Mouse (Mus musculus): ENCODE measurements around the gene Cbx7. TPM values are rescaled to one million over a fixed set of nuclear protein-coding genes. Genes with fewer than 3 reads are reported as not detected.

Gene Cbx7
- total RNA-seq, 2 experiments from 2014 or later, result 18.9 to 19.6 TPM

DNA sequence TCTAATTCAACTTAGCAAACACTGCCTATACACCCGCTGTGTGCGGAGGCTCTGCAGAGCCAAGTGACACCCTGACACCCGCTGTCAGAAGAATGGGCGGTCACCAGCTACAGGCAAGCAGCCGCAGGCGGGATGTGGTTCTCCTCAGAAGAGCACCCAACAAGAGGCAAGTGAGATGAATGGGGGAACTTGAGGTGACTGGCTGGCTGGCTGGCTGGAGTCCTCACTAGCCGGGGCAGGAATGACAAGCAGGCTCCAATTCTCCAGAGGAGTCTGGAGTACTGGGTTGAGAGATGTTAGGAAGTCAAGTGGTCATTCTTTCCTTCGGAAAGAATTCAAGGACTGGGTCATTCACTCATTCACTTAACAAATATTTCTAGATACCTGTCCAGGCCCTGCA lies 14.4 kb downstream of the Cbx7 start:
- Histone ChIP-seq H3K27ac (no peak overlapping the region), H3K4me3 (no peak overlapping the region)
- DNase-seq, result no peak
- intact Hi-C loops (cut with DNase I), result no loop called here
- no peak for TF ChIP-seq CTCF (IDR thresholded peaks at IDR 0.05)

- no peak overlapping the region for H3K4me3 ChIP-seq
- DNase-seq, result peak; percentile 27
- H3K27ac ChIP-seq, result peak overlapping the region; percentile 87
- TF ChIP-seq CTCF (IDR thresholded peaks at IDR 0.05), result no peak
- intact Hi-C loops (cut with DNase I), result no loop called here
These were observed 17.4 kb downstream of the Cbx7 start for GRCm38 (mm10) chr15:79953470-79953869.

DNA sequence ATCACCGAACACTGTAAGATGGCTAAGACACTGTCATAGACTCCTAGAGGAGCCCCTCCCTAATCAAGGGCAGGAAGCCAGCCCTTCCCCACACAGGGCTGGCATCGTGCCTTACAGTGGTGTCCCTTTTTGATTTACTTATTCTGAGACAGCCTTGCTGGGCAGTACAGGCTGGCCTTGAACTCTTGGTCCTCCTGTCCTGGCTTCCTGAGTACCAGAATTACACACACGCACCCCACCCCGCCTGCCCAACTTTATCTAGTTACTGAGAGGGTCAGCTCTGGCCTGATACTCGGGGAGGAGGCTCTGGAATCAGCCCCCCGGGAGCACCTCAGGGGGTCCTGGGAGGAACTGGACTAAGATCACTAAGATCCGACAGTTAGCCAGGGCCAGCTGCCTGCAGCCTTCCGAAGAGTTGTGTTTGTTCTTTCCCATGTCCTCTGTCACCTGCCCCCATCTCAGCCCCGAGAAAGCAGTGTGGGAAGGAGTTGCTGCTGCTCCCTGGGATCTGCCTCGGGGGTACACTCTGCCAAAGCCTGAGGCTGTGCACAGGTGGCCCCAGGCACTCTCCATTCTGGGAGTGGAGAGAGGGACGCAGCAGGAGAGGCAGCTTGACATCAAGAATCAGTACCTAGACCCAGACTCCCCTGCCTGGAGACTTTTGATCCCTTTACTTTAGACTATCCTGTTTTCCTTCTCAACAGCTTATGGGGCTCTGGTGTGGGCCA lies 18.3 kb downstream of the Cbx7 start:
- Histone ChIP-seq H3K4me3 (no peak overlapping the region), H3K27ac (peak overlapping the region; percentile 87)
- TF ChIP-seq CTCF (IDR thresholded peaks at IDR 0.05), result no peak
- intact Hi-C loops (cut with DNase I), result no loop called here
- DNase-seq, result peak; percentile 38

DNA sequence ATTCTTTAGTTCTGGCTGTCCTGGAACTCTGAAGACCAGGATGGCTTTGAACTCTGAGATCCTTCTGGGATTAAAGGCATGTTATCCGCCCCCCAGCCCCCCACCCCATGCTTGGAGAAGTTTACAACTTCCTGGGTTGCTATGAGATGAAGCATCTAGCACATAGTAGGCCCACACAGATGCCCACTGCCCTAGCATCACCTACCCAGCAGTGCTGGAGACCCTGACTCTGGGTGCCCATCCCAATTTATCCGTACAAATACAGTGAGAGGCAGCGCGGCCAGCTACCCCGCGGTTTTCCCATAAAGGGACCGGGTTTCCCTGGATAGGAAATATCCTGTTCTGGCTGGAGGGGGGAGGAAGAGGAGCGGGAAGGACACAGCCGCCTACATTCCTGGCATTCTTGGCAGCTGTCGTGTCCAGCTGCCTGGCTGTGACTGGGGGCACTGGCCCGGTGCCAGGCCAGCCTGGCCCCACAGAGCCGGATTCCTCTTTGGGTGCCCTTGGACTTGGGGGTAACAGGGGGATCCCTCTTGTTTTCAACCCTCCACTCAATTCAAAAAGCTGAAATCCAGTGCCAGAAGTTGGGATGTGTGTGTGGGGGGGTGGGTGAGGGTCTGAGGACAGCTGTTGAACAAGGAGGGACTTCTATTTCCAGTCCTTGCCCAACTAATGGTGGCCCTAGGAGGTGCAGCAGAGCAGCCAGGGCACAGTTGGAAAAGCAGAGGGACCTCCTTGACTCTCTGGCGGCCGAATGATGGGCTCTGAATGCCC lies 19.0 kb downstream of the Cbx7 start:
- intact Hi-C loops (cut with DNase I), result loop anchor here (1.0 kb wide), 1 partner anchor 98 kb away; no protein-coding TSS in a partner anchor
- peak; percentile 60 for DNase-seq
- TF ChIP-seq CTCF (IDR thresholded peaks at IDR 0.05), result no peak
- peak overlapping the region; percentile 87 for H3K27ac ChIP-seq
- H3K4me3 ChIP-seq, result peak overlapping the region; percentile 32; the same call in 1 of the 2 replicates

- no peak for TF ChIP-seq CTCF (IDR thresholded peaks at IDR 0.05)
- H3K27ac ChIP-seq, result peak overlapping the region; percentile 87
- DNase-seq, result peak; percentile 17
- intact Hi-C loops (cut with DNase I), result loop anchor here (1.0 kb wide), 1 partner anchor 99 kb away; no protein-coding TSS in a partner anchor
- peak overlapping the region; percentile 32; the same call in 1 of the 2 replicates for H3K4me3 ChIP-seq
These were observed 19.7 kb downstream of the Cbx7 start for GRCm38 (mm10) chr15:79951226-79951625.

DNA sequence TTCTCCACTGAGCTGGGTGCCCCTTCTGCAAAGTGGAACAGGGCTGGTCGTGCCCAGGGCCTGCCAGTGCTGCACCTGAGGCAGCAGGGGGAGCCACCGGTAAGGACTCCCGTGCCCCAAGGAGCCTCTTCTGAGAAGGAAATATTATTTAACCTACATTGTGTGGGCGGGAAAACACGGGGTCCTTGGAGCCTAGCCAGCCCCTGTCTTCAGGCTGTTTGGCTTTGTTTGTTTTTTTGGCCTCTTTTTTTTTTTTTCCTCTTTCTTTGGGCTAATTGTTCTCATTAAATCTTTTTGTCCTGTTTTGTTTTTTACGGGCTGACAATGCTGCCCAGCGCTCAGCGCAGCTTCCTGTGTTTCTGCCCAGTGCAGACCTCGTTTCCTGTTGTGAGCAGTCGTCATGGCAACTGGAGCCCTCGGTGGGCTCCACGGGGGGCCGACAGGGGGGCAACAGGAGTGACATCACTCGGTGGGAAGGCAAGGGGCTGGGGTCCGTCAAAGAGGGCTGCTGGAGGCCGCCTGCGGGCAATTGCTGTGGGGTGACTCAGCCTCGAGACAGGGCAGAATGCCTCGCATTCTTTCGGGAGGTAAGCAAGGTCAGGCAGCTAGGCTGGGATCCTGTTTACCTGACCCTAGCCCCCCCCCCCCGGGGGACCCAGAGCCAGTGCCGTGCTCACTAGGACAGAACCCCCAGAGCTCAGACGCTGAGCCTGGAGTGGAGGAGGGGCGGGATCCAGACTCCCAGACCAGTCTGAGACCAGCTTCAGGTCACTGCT lies 20.5 kb downstream of the Cbx7 start:
- TF ChIP-seq CTCF (IDR thresholded peaks at IDR 0.05), result peak; percentile 80
- peak overlapping the region; percentile 59 for H3K4me3 ChIP-seq
- peak overlapping the region; percentile 87 for H3K27ac ChIP-seq
- intact Hi-C loops (cut with DNase I), result loop anchor here (1.0 kb wide), 1 partner anchor 100 kb away; no protein-coding TSS in a partner anchor
- DNase-seq, result peak; percentile 71

GRCm38 (mm10) chr15:79947681-79948080 lies 23.2 kb downstream of the Cbx7 start:
- Histone ChIP-seq H3K4me3 (no peak overlapping the region), H3K27ac (peak overlapping the region; percentile 87)
- DNase-seq, result peak; percentile 67
- peak; percentile 23; the same call in 1 of the 2 replicates for TF ChIP-seq CTCF (IDR thresholded peaks at IDR 0.05)
- intact Hi-C loops (cut with DNase I), result loop anchor here (2.0 to 10.0 kb wide), 2 partner anchors 63 to 287 kb away; partner anchors contain the start of genes AC140267.1 and Mief1

GRCm38 (mm10) chr15:79946790-79947189 lies 24.1 kb downstream of the Cbx7 start:
- TF ChIP-seq CTCF (IDR thresholded peaks at IDR 0.05), result peak; percentile 61
- intact Hi-C loops (cut with DNase I), result loop anchor here (1.0 to 10.0 kb wide), 2 partner anchors 131 to 288 kb away; partner anchors contain the start of genes AC140267.1 and Mief1
- H3K4me3 ChIP-seq, result no peak overlapping the region
- no peak for DNase-seq
- peak overlapping the region; percentile 87 for H3K27ac ChIP-seq

- intact Hi-C loops (cut with DNase I), result loop anchor here (1.0 to 10.0 kb wide), 2 partner anchors 131 to 289 kb away; partner anchors contain the start of genes AC140267.1 and Mief1
- Histone ChIP-seq H3K4me3 (no peak overlapping the region), H3K27ac (peak overlapping the region; percentile 48)
- TF ChIP-seq CTCF (IDR thresholded peaks at IDR 0.05), result no peak; the same call in none of the 2 replicates
- peak; percentile 93 for DNase-seq
These were observed 24.9 kb downstream of the Cbx7 start for GRCm38 (mm10) chr15:79946022-79946421.

DNA sequence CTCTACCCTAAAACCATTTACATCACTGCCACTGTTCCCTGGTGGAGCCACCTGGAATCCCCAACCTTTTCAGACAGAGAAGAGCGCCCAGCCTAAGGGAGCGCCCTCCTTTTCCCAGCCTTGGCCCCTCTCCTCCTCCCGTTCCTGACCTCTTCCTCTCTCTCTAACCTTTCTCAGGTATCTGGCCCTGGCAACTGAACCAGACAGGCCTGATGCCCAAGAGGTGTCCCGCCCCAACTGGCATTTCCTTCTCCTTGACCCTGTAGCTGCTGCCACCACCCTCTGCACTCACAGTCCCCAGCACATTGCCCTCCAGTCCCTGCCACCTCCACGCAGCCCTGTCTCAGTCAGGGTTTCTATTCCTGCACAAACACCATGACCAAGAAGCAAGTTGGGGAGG lies 26.0 kb downstream of the Cbx7 start:
- peak; percentile 78 for DNase-seq
- peak overlapping the region; percentile 49; the same call in 1 of the 2 replicates for H3K27ac ChIP-seq
- no peak for TF ChIP-seq CTCF (IDR thresholded peaks at IDR 0.05)
- intact Hi-C loops (cut with DNase I), result loop anchor here (10.0 kb wide), 1 partner anchor 290 kb away; the partner anchor contains the start of genes AC140267.1 and Mief1
- no peak overlapping the region for H3K4me3 ChIP-seq

- intact Hi-C loops (cut with DNase I), result loop anchor here (10.0 kb wide), 1 partner anchor 291 kb away; the partner anchor contains the start of genes AC140267.1 and Mief1
These were observed 27.3 kb downstream of the Cbx7 start for GRCm38 (mm10) chr15:79943584-79943983.

DNA sequence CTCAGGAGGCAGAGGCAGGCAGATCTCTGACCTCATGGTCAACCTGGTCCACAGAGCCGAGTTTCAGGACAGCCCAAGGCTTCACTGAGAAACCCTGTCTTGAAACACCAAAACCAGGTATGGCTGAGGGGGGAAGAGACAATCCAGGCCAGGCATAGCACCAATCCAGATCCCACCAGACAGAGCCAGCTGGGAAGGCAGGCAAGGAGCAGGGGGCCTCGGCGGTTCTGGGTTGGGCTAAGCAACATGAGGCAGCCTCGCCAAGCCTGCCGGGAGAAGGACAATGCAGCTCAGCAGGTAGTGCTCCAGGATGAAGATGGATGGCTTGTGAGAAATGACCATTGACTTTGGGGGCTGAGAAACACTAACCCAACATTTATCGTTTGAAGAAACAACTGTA lies 28.4 kb downstream of the Cbx7 start:
- no peak for DNase-seq
- intact Hi-C loops (cut with DNase I), result loop anchor here (10.0 kb wide), 1 partner anchor 292 kb away; the partner anchor contains the start of genes AC140267.1 and Mief1
- Histone ChIP-seq H3K27ac (no peak overlapping the region), H3K4me3 (no peak overlapping the region)
- no peak for TF ChIP-seq CTCF (IDR thresholded peaks at IDR 0.05)

More at GRCm38 (mm10) chr15:79943584-79943983, 27.3 kb downstream of the Cbx7 start:
- H3K4me3 ChIP-seq, result no peak overlapping the region
- H3K27ac ChIP-seq, result no peak overlapping the region
- DNase-seq, result no peak
- TF ChIP-seq CTCF (IDR thresholded peaks at IDR 0.05), result no peak

Data from gastrocnemius, adult 2 months (tissue).